Mouse (Mus musculus) urinary bladder, postnatal 4 days (tissue): ENCODE results near the gene Armc8.

Source experiments
- DNase-seq, 2 experiments: peaks; one replicate each; pipeline ENCODE4 v3.0.0; 2021 to 2022; ENCODE audit warnings: low spot score in 2 of 2

Gene Armc8

DNA sequence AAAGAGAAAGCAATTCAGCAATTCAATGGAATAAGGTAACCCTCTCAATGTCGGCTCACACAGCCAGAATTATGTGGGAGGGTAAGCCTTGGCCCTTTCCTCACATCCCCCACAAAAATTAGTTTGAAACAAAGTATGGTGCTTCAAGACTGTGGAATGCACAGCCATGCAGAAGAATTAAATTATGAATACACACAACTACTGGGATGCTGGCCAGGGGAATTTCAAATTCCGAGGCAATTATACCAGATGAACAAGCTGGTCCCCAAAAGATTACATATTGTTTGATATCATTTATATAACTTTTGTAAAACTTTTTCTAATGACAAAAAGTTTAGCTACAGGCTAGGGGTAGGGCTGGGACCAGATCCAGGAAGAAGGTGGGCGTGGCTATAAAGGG is 121.4 kb downstream of the Armc8 start:
- DNase-seq: no peak

DNA sequence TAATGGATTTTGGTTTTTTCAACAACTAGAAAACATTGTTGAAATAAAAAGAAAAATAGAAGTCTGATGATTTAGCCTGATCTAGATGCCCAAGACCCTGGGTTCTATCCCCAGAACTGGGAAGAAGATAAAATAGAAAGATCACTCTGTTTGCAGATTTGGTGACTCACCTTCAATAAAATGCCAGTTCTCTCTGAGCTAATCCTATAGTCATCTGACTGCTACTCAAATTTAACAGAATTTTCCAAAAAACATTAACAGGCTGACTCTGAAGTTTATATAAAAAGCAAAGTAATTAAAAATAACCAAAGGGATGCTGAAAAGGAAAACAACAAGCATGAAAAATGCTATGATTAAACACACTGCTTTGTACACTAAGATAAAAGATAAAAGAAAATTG is 122.4 kb downstream of the Armc8 start:
- no peak for DNase-seq

DNA sequence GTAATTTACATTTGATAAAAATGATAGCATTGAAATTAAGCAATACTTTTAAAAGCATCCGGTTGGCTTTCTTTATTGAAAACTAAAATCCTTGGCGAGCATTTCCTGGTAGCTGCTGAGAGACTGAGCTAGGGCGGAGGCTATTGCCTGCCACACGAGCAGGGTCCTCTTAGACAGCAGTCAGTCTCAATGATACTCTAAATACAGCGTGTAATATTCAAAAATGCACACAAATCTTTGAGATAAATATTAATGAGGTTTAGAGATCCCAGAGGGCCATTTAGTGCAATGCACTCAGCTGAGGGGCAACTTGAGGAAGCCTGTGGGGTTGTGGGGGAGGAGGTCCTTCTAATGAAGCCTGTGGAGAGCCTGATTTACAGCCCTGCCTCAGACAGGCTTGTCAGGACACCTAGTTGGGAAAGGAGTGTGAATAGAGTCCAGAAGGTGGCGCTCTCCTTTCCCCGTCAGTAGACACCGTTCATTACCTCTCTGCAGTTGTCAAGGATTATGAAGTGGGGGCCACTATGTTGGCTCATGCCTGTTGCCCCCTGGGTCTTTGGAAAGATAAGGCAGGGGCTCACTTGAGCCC is 124.0 kb downstream of the Armc8 start:
- DNase-seq: no peak

DNA sequence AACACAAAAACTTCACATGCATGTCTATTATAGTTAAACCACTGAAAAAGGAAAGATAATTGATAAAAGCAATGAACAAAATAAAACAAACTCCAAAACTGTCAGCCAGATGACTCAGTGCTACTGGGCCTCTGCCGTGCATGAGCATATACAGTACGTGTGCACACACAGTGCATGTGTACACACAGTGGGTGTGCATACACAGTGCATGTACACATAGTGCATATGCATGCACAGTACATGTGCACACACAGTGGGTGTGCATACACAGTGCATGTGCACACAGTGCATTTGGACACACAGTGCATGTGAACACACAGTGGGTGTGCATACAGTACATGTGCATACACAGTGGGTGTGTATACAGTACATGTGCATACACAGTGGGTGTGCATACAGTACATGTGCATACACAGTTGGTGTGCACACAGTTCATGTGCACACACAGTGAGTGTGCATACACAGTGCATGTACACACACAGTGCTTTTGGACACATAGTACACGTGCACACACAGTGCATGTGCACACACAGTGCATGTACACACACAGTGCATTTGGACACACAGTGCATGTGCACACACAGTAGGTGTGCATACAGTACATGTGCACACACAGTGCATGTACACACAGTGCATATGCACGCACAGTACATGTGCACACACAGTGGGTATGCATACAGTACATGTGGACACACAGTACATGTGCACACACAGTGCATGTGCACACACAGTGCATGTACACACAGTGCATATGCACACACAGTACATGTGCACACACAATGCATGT is 126.9 kb downstream of the Armc8 start:
- no peak for DNase-seq

DNA sequence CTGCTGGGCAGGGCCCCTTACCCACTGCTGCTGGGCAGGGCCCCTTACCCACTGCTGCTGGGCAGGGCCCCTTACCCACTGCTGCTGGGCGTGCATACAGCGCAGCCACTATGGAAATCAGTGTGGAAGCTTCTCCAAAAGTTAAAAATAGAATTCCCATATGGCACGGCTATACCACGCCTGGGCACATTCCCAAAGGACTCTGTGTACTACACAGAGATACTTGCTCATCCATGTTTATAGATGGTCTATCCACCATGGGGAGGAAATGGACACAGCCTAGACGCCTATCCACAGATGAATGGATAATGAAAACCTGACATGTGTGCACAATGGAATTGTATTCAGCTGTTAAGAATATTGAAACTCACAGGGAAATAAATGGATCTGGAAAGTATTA is 127.8 kb downstream of the Armc8 start:
- no peak for DNase-seq

DNA sequence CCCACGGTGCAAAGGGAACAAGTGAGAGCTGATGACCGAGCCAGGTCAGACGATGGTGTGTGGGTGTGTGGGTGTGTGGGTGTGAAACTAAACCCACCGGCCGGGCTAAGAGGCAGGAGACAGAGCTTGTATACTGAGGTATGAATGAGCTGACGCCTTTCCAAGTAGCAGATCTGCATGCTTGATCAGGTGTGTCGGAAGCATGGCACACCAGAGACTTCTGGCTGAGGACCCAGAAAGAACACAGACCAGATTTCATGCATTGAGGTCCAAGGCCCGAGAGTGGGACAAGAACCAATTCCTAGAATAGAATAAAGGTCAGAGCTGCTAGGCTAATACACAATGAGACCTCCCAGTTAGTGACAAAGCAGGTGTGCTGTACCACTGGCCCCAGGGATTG is 129.6 kb downstream of the Armc8 start:
- DNase-seq: no peak

DNA sequence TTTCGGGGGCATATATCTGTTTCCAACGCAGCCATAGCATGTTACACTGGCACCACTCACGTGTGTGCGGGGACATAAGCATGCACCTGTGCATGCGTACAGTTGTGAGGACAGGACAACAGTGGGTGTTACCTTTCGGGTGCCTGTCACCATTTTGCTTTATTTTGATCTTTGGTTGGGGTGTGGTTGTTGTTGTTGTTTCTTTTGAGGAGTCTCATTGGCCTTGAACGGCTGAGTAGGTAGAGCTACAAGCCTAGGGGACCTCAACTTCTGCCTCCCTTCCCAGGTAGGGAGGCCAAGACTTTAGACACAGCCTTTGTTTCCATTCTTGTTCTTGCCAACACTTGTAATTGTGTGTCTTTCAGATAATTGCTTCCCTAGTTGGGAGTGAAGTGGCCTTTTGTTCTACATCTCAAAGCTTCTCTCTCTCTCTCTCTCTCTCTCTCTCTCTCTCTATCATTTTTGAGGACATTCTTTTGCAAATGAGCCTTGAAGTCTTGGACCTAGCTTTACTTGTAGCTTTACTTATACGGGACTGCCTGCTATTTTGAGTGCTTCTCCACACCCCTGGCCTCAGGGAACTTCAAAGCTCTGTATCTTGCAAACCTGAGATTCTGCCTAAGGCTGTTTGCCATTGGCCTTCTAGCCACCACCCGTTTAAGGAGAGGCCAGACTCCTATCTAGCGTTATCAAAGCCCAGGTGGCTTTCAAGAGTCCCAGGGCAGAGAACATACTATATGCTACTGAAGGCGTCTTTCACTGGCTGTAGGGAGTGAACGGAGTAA is 130.7 kb downstream of the Armc8 start:
- no peak for DNase-seq

GRCm38 (mm10) chr9:99437031-99437764 is 131.5 kb downstream of the Armc8 start, which contains the start of gene Mras:
Mras (minus strand) TSS chr9:99437381.
- DNase-seq: no peak

DNA sequence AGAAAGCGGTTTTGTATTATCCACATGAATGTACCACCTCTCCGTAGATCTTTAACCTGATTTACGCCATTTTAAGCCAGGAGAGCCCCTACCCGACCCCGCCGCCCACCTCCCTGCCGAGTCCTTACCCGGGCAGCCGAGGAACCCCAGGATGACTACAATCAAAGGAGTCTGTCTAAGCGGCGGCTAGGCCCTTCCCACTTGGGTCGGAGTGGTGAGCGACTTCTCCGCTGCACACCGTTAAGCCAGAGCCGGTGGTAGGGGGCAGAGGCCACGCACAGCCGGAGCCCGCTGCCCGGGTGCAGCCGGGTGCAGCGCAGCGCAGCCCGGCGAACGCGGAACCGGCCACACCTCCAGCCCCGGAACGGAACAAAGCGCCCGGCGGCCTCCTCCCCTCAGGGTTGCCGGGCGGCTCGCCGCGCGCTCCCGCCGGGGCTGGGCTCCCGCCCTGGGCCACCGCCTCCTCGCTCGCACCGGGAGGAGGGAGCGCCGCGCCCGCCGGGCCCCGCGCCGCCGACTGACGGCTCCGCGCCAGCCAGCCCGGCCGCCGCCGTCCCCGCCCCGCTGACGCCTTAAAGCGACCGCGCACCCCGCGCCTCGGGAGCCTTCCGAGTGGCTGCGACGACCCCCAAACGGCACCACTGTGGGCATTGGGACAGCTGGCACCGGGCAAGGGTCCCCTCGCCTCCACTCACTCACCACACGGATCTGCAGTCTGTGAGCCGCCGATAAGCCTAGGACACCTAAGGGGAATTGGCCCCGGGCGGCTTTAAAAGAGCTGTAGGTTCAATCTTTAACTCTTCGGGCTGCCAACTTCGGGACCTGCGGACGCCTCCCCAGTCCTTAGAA is 132.3 kb downstream of the Armc8 start:
- peak; percentile 72 to 77 for DNase-seq

DNA sequence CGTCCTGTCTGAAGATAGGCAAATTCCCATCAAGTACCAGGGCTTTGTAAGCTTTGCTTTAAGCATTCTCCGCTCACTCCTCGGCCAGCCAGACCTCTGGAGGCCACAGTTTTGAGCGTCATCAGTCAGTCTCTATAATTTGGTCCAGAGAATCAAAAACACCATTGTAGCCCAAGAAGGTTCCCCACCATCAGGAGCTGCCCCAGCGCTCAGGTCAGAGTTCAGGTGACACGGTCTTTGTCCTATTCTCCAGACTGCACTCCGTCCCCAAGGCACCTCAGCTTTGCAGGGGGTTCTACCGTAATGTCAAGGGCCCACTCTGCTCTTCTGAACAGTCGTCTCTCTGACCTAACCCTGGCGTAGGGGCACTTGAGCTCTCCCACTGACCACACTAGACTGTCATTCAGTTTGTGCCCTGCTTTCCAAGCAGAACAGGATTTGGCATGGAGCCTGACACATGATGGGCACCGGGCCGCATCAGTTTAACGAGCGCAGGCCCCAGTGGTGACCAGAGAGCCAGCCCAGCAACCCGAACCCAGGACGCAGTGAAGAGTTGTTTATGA is 133.0 kb downstream of the Armc8 start:
- no peak for DNase-seq

- peak in 1 of 2 experiments; percentile 39 for DNase-seq
Observed at GRCm38 (mm10) chr9:99434892-99435618, 133.6 kb downstream of the Armc8 start.

GRCm38 (mm10) chr9:99432478-99432877 is 136.2 kb downstream of the Armc8 start:
- DNase-seq: no peak

DNA sequence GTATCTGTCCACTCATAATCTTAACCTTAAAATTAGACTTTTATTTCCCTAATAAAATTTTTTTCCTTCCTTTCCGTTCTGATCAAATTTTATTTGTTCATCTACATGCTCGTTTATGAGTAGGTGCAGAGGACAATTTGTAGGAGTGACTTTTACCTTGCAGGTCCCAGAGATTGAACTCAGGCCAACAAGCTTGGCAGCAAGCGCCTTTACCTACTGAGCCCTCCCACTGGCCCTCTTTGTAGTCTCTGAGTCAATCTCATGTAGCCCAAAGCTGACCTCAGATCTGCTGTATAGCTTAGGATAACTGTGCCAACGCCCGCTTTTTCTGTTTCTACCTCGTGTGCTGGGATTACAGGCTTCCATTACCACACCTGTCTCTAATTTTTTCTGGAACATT is 136.7 kb downstream of the Armc8 start:
- DNase-seq: no peak

- DNase-seq: no peak
Observed at GRCm38 (mm10) chr9:99431346-99431745, 137.4 kb downstream of the Armc8 start.

DNA sequence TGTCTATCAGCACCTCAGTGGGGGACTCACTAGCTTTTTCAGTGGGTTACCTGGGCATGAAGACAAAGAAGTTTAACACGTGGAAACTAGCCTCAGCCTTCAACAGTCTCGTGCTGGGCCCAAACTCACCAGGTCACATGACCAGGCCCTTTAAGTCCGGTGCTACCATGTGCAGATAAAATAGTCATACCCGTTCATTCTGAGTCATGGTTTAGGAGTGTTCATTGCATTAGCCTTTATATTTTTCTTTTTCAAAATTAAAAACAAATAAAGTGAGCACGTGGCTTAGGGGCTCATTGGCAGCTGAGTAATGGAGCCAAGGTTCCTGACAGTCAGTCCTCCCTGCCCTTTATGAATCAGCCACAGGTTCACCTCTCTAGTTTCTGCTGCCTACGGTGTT is 137.9 kb downstream of the Armc8 start:
- DNase-seq: no peak

GRCm38 (mm10) chr9:99429845-99430244 is 138.9 kb downstream of the Armc8 start:
- no peak for DNase-seq

- DNase-seq: no peak
Observed at GRCm38 (mm10) chr9:99428601-99429331, 139.9 kb downstream of the Armc8 start.
